In the genomic region with DNA sequence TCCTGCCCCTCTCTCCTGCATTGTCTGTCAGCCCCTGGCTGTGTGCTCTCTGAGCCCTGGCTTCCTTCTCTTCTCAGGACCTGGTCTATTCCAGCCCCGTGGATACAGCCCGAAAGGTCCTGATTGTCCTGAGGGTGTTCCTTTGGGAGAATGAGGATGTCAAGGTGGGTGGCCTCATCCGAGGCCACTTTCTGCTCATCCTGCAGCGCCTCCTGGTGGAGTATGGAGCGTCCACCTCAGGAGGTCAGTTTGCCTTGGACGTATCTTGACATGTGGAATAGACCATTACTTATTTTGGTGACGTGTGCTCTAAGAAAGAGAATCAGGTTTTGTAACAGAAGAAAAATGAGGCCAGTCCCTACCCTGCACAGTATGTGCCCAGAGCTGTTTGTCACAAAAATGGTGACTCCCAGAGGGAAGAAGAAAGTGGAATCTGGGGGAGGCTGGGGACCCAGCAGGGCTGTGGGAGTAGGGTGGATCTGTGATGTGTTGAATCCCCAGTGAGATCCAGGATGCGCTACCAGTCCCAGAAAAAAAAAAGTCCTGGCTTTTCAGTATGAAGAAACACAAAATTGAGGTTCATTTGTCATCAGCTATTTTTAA, we compare ENCODE assay signal across 1 mouse cellular context.
TF ChIP-seq lines count a peak whose summit lies in the region.

No protein-coding gene starts in this region.

TF ChIP-seq in CH12.LX, 34 proteins besides CTCF, POLR2A, EP300 and RAD21:
- no peak for TF ChIP-seq E2F4 (IDR thresholded peaks at IDR 0.05; ENCODE audit: insufficient replicate concordance, low read depth, low read length)
- TF ChIP-seq SMC3 (IDR thresholded peaks at IDR 0.05; ENCODE audit: low read depth, low read length) = peak; percentile 74
- 0 out of 2 replicates have a peak, but pooled peaks have one; percentile 16 for TF ChIP-seq MEF2A (IDR thresholded peaks at IDR 0.05; ENCODE audit: borderline replicate concordance, low read depth, low read length)
